Mouse (Mus musculus): ENCODE data around the gene Pank1. TPM values are rescaled to one million over a fixed set of nuclear protein-coding genes. Genes with fewer than 3 reads are reported as not detected.

The Pank1 gene
- polyA plus RNA-seq, 1 experiment from 2014 or later, result 7.5 TPM

DNA sequence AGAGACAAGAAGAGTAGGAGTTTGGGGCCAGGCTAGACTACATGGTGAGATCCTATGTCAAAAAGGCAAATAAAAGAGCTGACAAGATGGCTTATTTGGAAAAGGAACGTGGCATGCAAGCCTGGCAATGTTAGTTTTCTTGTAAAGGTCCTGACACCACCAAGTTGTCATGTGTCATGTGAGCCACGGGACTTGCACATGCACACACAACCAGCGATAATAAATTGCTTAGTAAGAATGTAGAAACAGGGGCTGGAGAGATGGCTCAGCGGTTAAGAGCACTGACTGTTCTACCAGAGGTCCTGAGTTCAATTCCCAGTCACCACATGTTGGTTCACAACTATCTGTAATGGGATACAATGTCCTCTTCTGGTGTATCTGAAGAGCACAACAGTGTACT, 7.1 kb upstream of the Pank1 start:
- Histone ChIP-seq H3K9me3 (ENCODE audit: control insufficient read depth, low read length) (no peaks in the 10 kb centered on the region), H3K36me3 (ENCODE audit: control insufficient read depth, insufficient read depth, low read length) (no peaks in the 10 kb centered on the region), H3K4me2 (ENCODE audit: low read depth, low read length) (no peak overlapping the region), H3K9ac (ENCODE audit: low read length) (no peak overlapping the region), H3K27me3 (ENCODE audit: control insufficient read depth, insufficient read depth, low read depth, low read length) (no peaks in the 10 kb centered on the region), H3K4me3 (ENCODE audit: low read length) (no peak overlapping the region), H3K27ac (ENCODE audit: low read length) (no peak overlapping the region), H3K4me1 (replicated peaks; ENCODE audit: control insufficient read depth, insufficient read depth, low read length) (no peaks in the 10 kb centered on the region)
- no peak for ATAC-seq (ENCODE audit: low read depth)
- 65% methylated on average over 4 of the region's 4 CpGs for WGBS

GRCm38 (mm10) chr19:34883526-34884224, 4.4 kb upstream of the Pank1 start:
- Histone ChIP-seq H3K4me3 (ENCODE audit: low read length) (no peak overlapping the region), H3K27me3 (ENCODE audit: control insufficient read depth, insufficient read depth, low read depth, low read length) (no peaks in the 10 kb centered on the region), H3K36me3 (ENCODE audit: control insufficient read depth, insufficient read depth, low read length) (no peaks in the 10 kb centered on the region), H3K9ac (ENCODE audit: low read length) (no peak overlapping the region), H3K9me3 (ENCODE audit: control insufficient read depth, low read length) (no peaks in the 10 kb centered on the region), H3K4me2 (ENCODE audit: low read depth, low read length) (no peak overlapping the region), H3K27ac (ENCODE audit: low read length) (no peak overlapping the region), H3K4me1 (replicated peaks; ENCODE audit: control insufficient read depth, insufficient read depth, low read length) (peaks cover 9% of the 10 kb centered on the region)
- no peak for ATAC-seq (ENCODE audit: low read depth)
- WGBS, result 76% methylated on average over 3 of the region's 3 CpGs

GRCm38 (mm10) chr19:34882443-34882842, 3.2 kb upstream of the Pank1 start:
- WGBS, result 74% methylated on average over 2 of the region's 2 CpGs
- Histone ChIP-seq H3K27me3 (ENCODE audit: control insufficient read depth, insufficient read depth, low read depth, low read length) (no peaks in the 10 kb centered on the region), H3K4me3 (ENCODE audit: low read length) (no peak overlapping the region), H3K9ac (ENCODE audit: low read length) (no peak overlapping the region), H3K9me3 (ENCODE audit: control insufficient read depth, low read length) (no peaks in the 10 kb centered on the region), H3K4me1 (replicated peaks; ENCODE audit: control insufficient read depth, insufficient read depth, low read length) (peaks cover 11% of the 10 kb centered on the region), H3K4me2 (ENCODE audit: low read depth, low read length) (no peak overlapping the region), H3K27ac (ENCODE audit: low read length) (no peak overlapping the region), H3K36me3 (ENCODE audit: control insufficient read depth, insufficient read depth, low read length) (no peaks in the 10 kb centered on the region)
- ATAC-seq (ENCODE audit: low read depth), result no peak

- H3K4me1 ChIP-seq (replicated peaks; ENCODE audit: control insufficient read depth, insufficient read depth, low read length), result peaks cover 14% of the 10 kb centered on the region
- no peak overlapping the region for H3K27ac ChIP-seq (ENCODE audit: low read length)
- ATAC-seq (ENCODE audit: low read depth), result no peak
- H3K4me2 ChIP-seq (ENCODE audit: low read depth, low read length), result no peak overlapping the region
- H3K9me3 ChIP-seq (ENCODE audit: control insufficient read depth, low read length), result no peaks in the 10 kb centered on the region
- 71% methylated on average over 5 of the region's 5 CpGs for WGBS
- no peak overlapping the region for H3K9ac ChIP-seq (ENCODE audit: low read length)
- no peak overlapping the region for H3K4me3 ChIP-seq (ENCODE audit: low read length)
- H3K27me3 ChIP-seq (ENCODE audit: control insufficient read depth, insufficient read depth, low read depth, low read length), result no peaks in the 10 kb centered on the region
- no peaks in the 10 kb centered on the region for H3K36me3 ChIP-seq (ENCODE audit: control insufficient read depth, insufficient read depth, low read length)
These were observed 1.9 kb upstream of the Pank1 start for GRCm38 (mm10) chr19:34881160-34881559.

- peak overlapping the region; percentile 98 for H3K27ac ChIP-seq (ENCODE audit: low read length)
- H3K36me3 ChIP-seq (ENCODE audit: control insufficient read depth, insufficient read depth, low read length), result no peaks in the 10 kb centered on the region
- peak overlapping the region; percentile 81 for H3K4me2 ChIP-seq (ENCODE audit: low read depth, low read length)
- H3K4me3 ChIP-seq (ENCODE audit: low read length), result peak overlapping the region; percentile 76
- WGBS, result 19% methylated on average over 6 of the region's 6 CpGs
- H3K9me3 ChIP-seq (ENCODE audit: control insufficient read depth, low read length), result no peaks in the 10 kb centered on the region
- H3K9ac ChIP-seq (ENCODE audit: low read length), result peak overlapping the region; percentile 91
- H3K4me1 ChIP-seq (replicated peaks; ENCODE audit: control insufficient read depth, insufficient read depth, low read length), result peaks cover 14% of the 10 kb centered on the region
- H3K27me3 ChIP-seq (ENCODE audit: control insufficient read depth, insufficient read depth, low read depth, low read length), result no peaks in the 10 kb centered on the region
- no peak for ATAC-seq (ENCODE audit: low read depth)
These were observed 369 bp upstream of the Pank1 start for GRCm38 (mm10) chr19:34879624-34880023.

DNA sequence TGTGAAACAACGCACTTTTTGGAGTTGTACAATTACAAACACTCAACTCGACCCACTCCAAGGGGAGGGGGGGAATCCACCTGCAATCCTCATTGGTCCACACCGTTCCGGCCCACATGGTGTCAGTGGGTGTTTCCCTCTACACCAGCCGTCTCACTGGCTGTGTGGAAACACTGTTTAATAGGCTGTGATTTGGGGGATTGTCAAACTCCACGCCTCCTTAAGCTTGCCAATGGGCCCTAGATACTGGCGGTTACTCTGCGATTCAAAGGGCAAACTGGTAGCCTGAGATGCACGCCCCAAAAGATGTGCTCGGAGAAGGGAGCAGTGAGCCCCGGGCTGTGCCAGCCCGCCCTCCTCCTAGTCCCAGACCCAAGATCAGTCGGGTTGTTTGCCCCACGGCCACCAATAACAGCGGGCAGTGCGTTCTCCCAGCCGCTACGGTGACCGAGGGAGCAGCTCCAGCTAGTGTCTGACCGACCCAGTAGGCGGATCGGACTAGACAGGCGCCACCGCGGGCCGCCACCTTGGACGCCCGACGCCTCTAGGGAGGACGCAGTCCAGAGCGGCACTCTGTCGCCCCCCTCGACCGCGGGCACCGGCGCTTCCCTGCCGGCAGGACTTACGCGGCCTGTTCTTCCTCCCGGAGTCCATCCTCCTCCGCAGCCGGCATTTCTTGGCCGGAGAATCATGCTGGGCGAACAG, 1.2 kb downstream of the Pank1 start:
- WGBS, result under 1% methylated on average over 45 of the region's 45 CpGs
- Histone ChIP-seq H3K4me1 (replicated peaks; ENCODE audit: control insufficient read depth, insufficient read depth, low read length) (peaks cover 14% of the 10 kb centered on the region), H3K36me3 (ENCODE audit: control insufficient read depth, insufficient read depth, low read length) (no peaks in the 10 kb centered on the region), H3K4me3 (ENCODE audit: low read length) (peak overlapping the region; percentile 76), H3K9ac (ENCODE audit: low read length) (peak overlapping the region; percentile 91), H3K27me3 (ENCODE audit: control insufficient read depth, insufficient read depth, low read depth, low read length) (no peaks in the 10 kb centered on the region), H3K27ac (ENCODE audit: low read length) (peak overlapping the region; percentile 98), H3K9me3 (ENCODE audit: control insufficient read depth, low read length) (no peaks in the 10 kb centered on the region), H3K4me2 (ENCODE audit: low read depth, low read length) (peak overlapping the region; percentile 81)
- peak; percentile 97 for ATAC-seq (ENCODE audit: low read depth)

DNA sequence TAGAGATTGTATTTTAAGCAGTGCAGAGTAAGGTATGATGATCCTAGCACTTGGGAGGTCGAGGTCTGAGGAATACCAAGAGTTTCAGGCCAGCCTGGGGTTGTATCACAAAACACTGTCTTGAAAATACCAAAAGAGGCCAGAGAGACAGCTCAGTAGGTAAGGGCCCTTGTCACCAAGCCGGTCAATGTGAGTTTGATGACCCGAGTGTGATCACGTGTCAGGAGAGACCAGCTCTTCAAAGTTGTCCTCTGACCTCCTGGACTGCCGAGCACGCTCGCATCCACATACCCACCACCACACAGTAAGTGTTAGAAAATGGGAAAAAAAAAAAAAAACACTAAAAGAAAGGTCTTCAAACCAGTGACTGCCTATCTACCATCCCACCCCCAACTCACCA, 2.6 kb downstream of the Pank1 start:
- ATAC-seq (ENCODE audit: low read depth), result no peak
- Histone ChIP-seq H3K36me3 (ENCODE audit: control insufficient read depth, insufficient read depth, low read length) (no peaks in the 10 kb centered on the region), H3K4me3 (ENCODE audit: low read length) (no peak overlapping the region), H3K9me3 (ENCODE audit: control insufficient read depth, low read length) (no peaks in the 10 kb centered on the region), H3K27ac (ENCODE audit: low read length) (no peak overlapping the region), H3K9ac (ENCODE audit: low read length) (no peak overlapping the region), H3K4me2 (ENCODE audit: low read depth, low read length) (peak overlapping the region; percentile 81; the same call in 1 of the 2 replicates), H3K27me3 (ENCODE audit: control insufficient read depth, insufficient read depth, low read depth, low read length) (no peaks in the 10 kb centered on the region), H3K4me1 (replicated peaks; ENCODE audit: control insufficient read depth, insufficient read depth, low read length) (peaks cover 14% of the 10 kb centered on the region)
- WGBS, result 55% methylated on average over 7 of the region's 7 CpGs

- 75% methylated on average over 3 of the region's 3 CpGs for WGBS
- H3K4me3 ChIP-seq (ENCODE audit: low read length), result no peak overlapping the region
These were observed 9.9 kb downstream of the Pank1 start for GRCm38 (mm10) chr19:34869375-34869774.

GRCm38 (mm10) chr19:34868093-34868741, 11.0 kb downstream of the Pank1 start:
- H3K27ac ChIP-seq (ENCODE audit: low read length), result no peak overlapping the region
- H3K4me2 ChIP-seq (ENCODE audit: low read depth, low read length), result no peak overlapping the region
- no peaks in the 10 kb centered on the region for H3K9me3 ChIP-seq (ENCODE audit: control insufficient read depth, low read length)
- H3K27me3 ChIP-seq (ENCODE audit: control insufficient read depth, insufficient read depth, low read depth, low read length), result no peaks in the 10 kb centered on the region
- no peaks in the 10 kb centered on the region for H3K36me3 ChIP-seq (ENCODE audit: control insufficient read depth, insufficient read depth, low read length)
- H3K4me3 ChIP-seq (ENCODE audit: low read length), result no peak overlapping the region
- WGBS, result 87% methylated on average over 8 of the region's 8 CpGs
- H3K9ac ChIP-seq (ENCODE audit: low read length), result no peak overlapping the region
- H3K4me1 ChIP-seq (replicated peaks; ENCODE audit: control insufficient read depth, insufficient read depth, low read length), result no peaks in the 10 kb centered on the region
- ATAC-seq (ENCODE audit: low read depth), result no peak

More at GRCm38 (mm10) chr19:34869375-34869774, 9.9 kb downstream of the Pank1 start:
- no peak for ATAC-seq (ENCODE audit: low read depth)
- Histone ChIP-seq H3K4me1 (replicated peaks; ENCODE audit: control insufficient read depth, insufficient read depth, low read length) (no peaks in the 10 kb centered on the region), H3K27ac (ENCODE audit: low read length) (no peak overlapping the region), H3K9me3 (ENCODE audit: control insufficient read depth, low read length) (no peaks in the 10 kb centered on the region), H3K4me2 (ENCODE audit: low read depth, low read length) (no peak overlapping the region), H3K9ac (ENCODE audit: low read length) (no peak overlapping the region), H3K36me3 (ENCODE audit: control insufficient read depth, insufficient read depth, low read length) (no peaks in the 10 kb centered on the region), H3K27me3 (ENCODE audit: control insufficient read depth, insufficient read depth, low read depth, low read length) (no peaks in the 10 kb centered on the region)
